Mouse (Mus musculus) midbrain, embryonic 11.5 days (tissue): ENCODE data around the gene Stab1. TPM values are rescaled to one million over a fixed set of nuclear protein-coding genes. Genes with fewer than 3 reads are reported as not detected.
A peak's percentile ranks its signal among the peaks of the same experiment; 100 is the strongest.

Experiments used
- ATAC-seq: fragments of 200-750 bp; cut with Nextera tagmentation; 2 replicates; pipeline ENCODE4 v1.8.0; 2017; ENCODE audit warnings: moderate TSS enrichment, moderate library complexity; ENCODE audit not compliant: low FRiP score
- DNase-seq: peaks from one replicate; pipeline ENCODE4 v3.0.0; 2015; ENCODE audit warnings: low spot score; ENCODE audit errors: missing footprints
- H3K27ac ChIP-seq: fragments of 300-500 bp; sonication (generic); 2 replicates; pipeline ENCODE4 v1.5.1; 2014; ENCODE audit warnings: low read depth, low read length
- H3K27me3 ChIP-seq: fragments of 300-500 bp; sonication (generic); 2 replicates; pipeline ENCODE4 v1.6.1; 2014; ENCODE audit warnings: mild to moderate bottlenecking, low read length, moderate library complexity, mixed read lengths; ENCODE audit not compliant: control insufficient read depth, insufficient read depth
- H3K36me3 ChIP-seq: fragments of 300-500 bp; sonication (generic); 2 replicates; pipeline ENCODE4 v1.6.1; 2014; ENCODE audit warnings: mild to moderate bottlenecking, low read length, moderate library complexity, mixed read lengths; ENCODE audit not compliant: control insufficient read depth, insufficient read depth
- H3K4me1 ChIP-seq: fragments of 300-500 bp; sonication (generic); 2 replicates; pipeline ENCODE4 v1.6.1; 2014; ENCODE audit warnings: low read length; ENCODE audit not compliant: control insufficient read depth, insufficient read depth
- H3K4me2 ChIP-seq: fragments of 300-500 bp; sonication (generic); 2 replicates; pipeline ENCODE4 v1.6.1; 2014; ENCODE audit warnings: mild to moderate bottlenecking, moderate library complexity
- H3K4me3 ChIP-seq: fragments of 300-500 bp; sonication (generic); 2 replicates; pipeline ENCODE4 v1.5.1; 2014; ENCODE audit warnings: low read depth, low read length
- H3K9ac ChIP-seq: fragments of 300-500 bp; sonication (generic); 2 replicates; pipeline ENCODE4 v1.6.1; 2014; ENCODE audit warnings: low read length
- H3K9me3 ChIP-seq: fragments of 300-500 bp; sonication (generic); 2 replicates; pipeline ENCODE4 v1.6.1; 2016; ENCODE audit warnings: low read length; ENCODE audit not compliant: control insufficient read depth
- WGBS: fragments of 180-500 bp; shearing (Covaris S2); extraction: QIAGEN DNeasy Blood & Tissue Kit; methylation state at CpG from one replicate; pipeline ENCODE4 v1.1.7; 2014; 5-methylcytosine and 5-hydroxymethylcytosine counted together
- polyA plus RNA-seq: library from polyadenylated mRNA; unstranded; fragments of >200 nt; fragmentation: Nextera tagmentation; extraction: Ambion mirVana; gene quantifications from 2 replicates; pipeline ENCODE4 v1.2.1, GENCODE M21; 2014

Gene Stab1
- polyA plus RNA-seq, 1 experiment from 2014 or later: 28.6 TPM

GRCm38 (mm10) chr14:31208084-31208483 lies 39.6 kb upstream of the Stab1 start, which contains the start of gene Tnnc1:
TSS of gene Tnnc1 (plus strand) at chr14:31208312.
- no peak for DNase-seq
- H3K4me3 ChIP-seq: peak within 1 kb of the TSS; percentile 83
- no peak for ATAC-seq
- H3K9me3 ChIP-seq: no peaks in the 10 kb centered on the region
- peaks cover 11% of the 10 kb centered on the region for H3K36me3 ChIP-seq
- H3K4me1 ChIP-seq: peaks cover 9% of the 10 kb centered on the region
- H3K4me2 ChIP-seq: peak within 1 kb of the TSS; percentile 98
- H3K27ac ChIP-seq: no peak within 1 kb of the TSS
- peak within 1 kb of the TSS; percentile 97; the same call in 1 of the 2 replicates for H3K9ac ChIP-seq
- 84% methylated on average over 2 of the region's 2 CpGs for WGBS
- no peaks in the 10 kb centered on the region for H3K27me3 ChIP-seq

GRCm38 (mm10) chr14:31207070-31207830 lies 38.8 kb upstream of the Stab1 start:
- ATAC-seq: peak; percentile 49
- H3K4me2 ChIP-seq: peak overlapping the region; percentile 98
- DNase-seq: no peak

GRCm38 (mm10) chr14:31206472-31206981 lies 38.1 kb upstream of the Stab1 start:
- H3K4me2 ChIP-seq: peak overlapping the region; percentile 98
- peak; percentile 79 for ATAC-seq
- DNase-seq: peak; percentile 98

More at GRCm38 (mm10) chr14:31207070-31207830, 38.8 kb upstream of the Stab1 start:
- peak overlapping the region; percentile 83 for H3K4me3 ChIP-seq
- no peak overlapping the region for H3K27ac ChIP-seq
- H3K4me1 ChIP-seq: peaks cover 9% of the 10 kb centered on the region
- H3K36me3 ChIP-seq: peaks cover 16% of the 10 kb centered on the region
- H3K9me3 ChIP-seq: no peaks in the 10 kb centered on the region
- peak overlapping the region; percentile 97 for H3K9ac ChIP-seq
- H3K27me3 ChIP-seq: no peaks in the 10 kb centered on the region
- 83% methylated on average over 13 of the region's 13 CpGs for WGBS

GRCm38 (mm10) chr14:31205562-31206467 lies 37.4 kb upstream of the Stab1 start:
- no peaks in the 10 kb centered on the region for H3K9me3 ChIP-seq
- DNase-seq: peak; percentile 94

More at GRCm38 (mm10) chr14:31206472-31206981, 38.1 kb upstream of the Stab1 start:
- Histone ChIP-seq H3K9me3 (no peaks in the 10 kb centered on the region), H3K9ac (peak overlapping the region; percentile 97), H3K4me3 (peak overlapping the region; percentile 83), H3K36me3 (peaks cover 21% of the 10 kb centered on the region), H3K27me3 (no peaks in the 10 kb centered on the region), H3K27ac (peak overlapping the region; percentile 73), H3K4me1 (peaks cover 9% of the 10 kb centered on the region)
- WGBS: under 1% methylated on average over 37 of the region's 48 CpGs

GRCm38 (mm10) chr14:31205244-31205561 lies 36.8 kb upstream of the Stab1 start:
- ATAC-seq: peak; percentile 12; the same call in 1 of the 2 replicates
- Histone ChIP-seq H3K27ac (peak overlapping the region; percentile 73; the same call in 1 of the 2 replicates), H3K36me3 (peaks cover 27% of the 10 kb centered on the region)

More at GRCm38 (mm10) chr14:31205562-31206467, 37.4 kb upstream of the Stab1 start:
- 1% methylated on average over 38 of the region's 39 CpGs for WGBS
- Histone ChIP-seq H3K27ac (peak overlapping the region; percentile 73), H3K36me3 (peaks cover 24% of the 10 kb centered on the region), H3K4me3 (peak overlapping the region; percentile 83), H3K9ac (peak overlapping the region; percentile 97), H3K27me3 (no peaks in the 10 kb centered on the region), H3K4me2 (peak overlapping the region; percentile 98), H3K4me1 (peaks cover 9% of the 10 kb centered on the region)
- ATAC-seq: peak; percentile 75

GRCm38 (mm10) chr14:31204844-31205243 lies 36.4 kb upstream of the Stab1 start:
- Histone ChIP-seq H3K9me3 (no peaks in the 10 kb centered on the region), H3K4me3 (peak overlapping the region; percentile 83), H3K36me3 (peaks cover 28% of the 10 kb centered on the region), H3K27me3 (no peaks in the 10 kb centered on the region), H3K27ac (no peak overlapping the region), H3K4me2 (peak overlapping the region; percentile 98), H3K9ac (peak overlapping the region; percentile 97), H3K4me1 (peaks cover 9% of the 10 kb centered on the region)
- WGBS: 89% methylated on average over 4 of the region's 4 CpGs
- ATAC-seq (no peak), DNase-seq (no peak)

More at GRCm38 (mm10) chr14:31205244-31205561, 36.8 kb upstream of the Stab1 start:
- Histone ChIP-seq H3K9me3 (no peaks in the 10 kb centered on the region), H3K4me2 (peak overlapping the region; percentile 98), H3K9ac (peak overlapping the region; percentile 97), H3K27me3 (no peaks in the 10 kb centered on the region), H3K4me1 (peaks cover 9% of the 10 kb centered on the region), H3K4me3 (peak overlapping the region; percentile 83)
- WGBS: 31% methylated on average over 7 of the region's 8 CpGs
- DNase-seq: no peak

- no peak overlapping the region for H3K4me2 ChIP-seq
- no peak overlapping the region for H3K27ac ChIP-seq
- no peaks in the 10 kb centered on the region for H3K27me3 ChIP-seq
- 86% methylated on average over 3 of the region's 3 CpGs for WGBS
- H3K36me3 ChIP-seq: peaks cover 39% of the 10 kb centered on the region
- ATAC-seq (no peak), DNase-seq (no peak)
- no peaks in the 10 kb centered on the region for H3K9me3 ChIP-seq
- H3K9ac ChIP-seq: no peak overlapping the region
- no peak overlapping the region for H3K4me3 ChIP-seq
- peaks cover 6% of the 10 kb centered on the region for H3K4me1 ChIP-seq
These were observed 31.6 kb upstream of the Stab1 start for GRCm38 (mm10) chr14:31200038-31200437.

GRCm38 (mm10) chr14:31199599-31199998 lies 31.2 kb upstream of the Stab1 start:
- Histone ChIP-seq H3K4me3 (no peak overlapping the region), H3K36me3 (peaks cover 42% of the 10 kb centered on the region), H3K9me3 (no peaks in the 10 kb centered on the region), H3K9ac (no peak overlapping the region), H3K27me3 (no peaks in the 10 kb centered on the region), H3K27ac (no peak overlapping the region), H3K4me1 (peaks cover 2% of the 10 kb centered on the region), H3K4me2 (no peak overlapping the region)
- WGBS: 96% methylated on average over 7 of the region's 7 CpGs
- DNase-seq (no peak), ATAC-seq (no peak)
